Mouse (Mus musculus): Measurements from ENCODE around the gene Nhlrc4. TPM values are rescaled to one million over a fixed set of nuclear protein-coding genes. Genes with fewer than 3 reads are reported as not detected.

Nhlrc4 gene
- polyA plus RNA-seq, 1 experiment: 4.7 TPM

- H3K4me1 ChIP-seq (ENCODE audit: control insufficient read depth, insufficient read depth, insufficient read length): no peaks in the 10 kb centered on the region
- no peak overlapping the region for H3K4me3 ChIP-seq (ENCODE audit: extremely low read depth, insufficient read depth, insufficient read length)
- H3K27me3 ChIP-seq (ENCODE audit: control insufficient read depth, insufficient read depth, low read length): no peaks in the 10 kb centered on the region
- peaks cover 9% of the 10 kb centered on the region for H3K36me3 ChIP-seq (ENCODE audit: control insufficient read depth, insufficient read depth, low read length)
- TF ChIP-seq POLR2A (IDR thresholded peaks at IDR 0.05; ENCODE audit: low read depth, low read length): no peak
- TF ChIP-seq CTCF (IDR thresholded peaks at IDR 0.05; ENCODE audit: extremely low read depth, insufficient read depth, insufficient read length, insufficient replicate concordance): no peak
- H3K27ac ChIP-seq (ENCODE audit: insufficient read depth, low read length): no peak overlapping the region
- WGBS: 96% methylated on average over 11 of the region's 11 CpGs
- DNase-seq (ENCODE audit: low read depth in 1 of 2, low spot score in 2 of 2): no peak
Observed at GRCm38 (mm10) chr17:25958771-25959494, 14.2 kb upstream of the Nhlrc4 start.

GRCm38 (mm10) chr17:25957586-25958051 is 12.9 kb upstream of the Nhlrc4 start:
- Histone ChIP-seq H3K4me3 (ENCODE audit: extremely low read depth, insufficient read depth, insufficient read length) (no peak overlapping the region), H3K4me1 (ENCODE audit: control insufficient read depth, insufficient read depth, insufficient read length) (no peaks in the 10 kb centered on the region), H3K27ac (ENCODE audit: insufficient read depth, low read length) (no peak overlapping the region), H3K36me3 (ENCODE audit: control insufficient read depth, insufficient read depth, low read length) (peaks cover 9% of the 10 kb centered on the region), H3K27me3 (ENCODE audit: control insufficient read depth, insufficient read depth, low read length) (no peaks in the 10 kb centered on the region)
- TF ChIP-seq CTCF (IDR thresholded peaks at IDR 0.05; ENCODE audit: extremely low read depth, insufficient read depth, insufficient read length, insufficient replicate concordance): no peak
- TF ChIP-seq POLR2A (IDR thresholded peaks at IDR 0.05; ENCODE audit: low read depth, low read length): no peak
- WGBS: 95% methylated on average over 14 of the region's 14 CpGs
- DNase-seq (ENCODE audit: low read depth in 1 of 2, low spot score in 2 of 2): no peak

GRCm38 (mm10) chr17:25956631-25957030 is 11.9 kb upstream of the Nhlrc4 start:
- peaks cover 6% of the 10 kb centered on the region for H3K27me3 ChIP-seq (ENCODE audit: control insufficient read depth, insufficient read depth, low read length)
- WGBS: 92% methylated on average over 7 of the region's 7 CpGs
- H3K4me3 ChIP-seq (ENCODE audit: extremely low read depth, insufficient read depth, insufficient read length): no peak overlapping the region
- H3K4me1 ChIP-seq (ENCODE audit: control insufficient read depth, insufficient read depth, insufficient read length): peaks cover 3% of the 10 kb centered on the region; the same call in 1 of the 2 replicates
- no peak overlapping the region for H3K27ac ChIP-seq (ENCODE audit: insufficient read depth, low read length)
- peaks cover 9% of the 10 kb centered on the region for H3K36me3 ChIP-seq (ENCODE audit: control insufficient read depth, insufficient read depth, low read length)
- TF ChIP-seq CTCF (IDR thresholded peaks at IDR 0.05; ENCODE audit: extremely low read depth, insufficient read depth, insufficient read length, insufficient replicate concordance): no peak
- no peak for TF ChIP-seq POLR2A (IDR thresholded peaks at IDR 0.05; ENCODE audit: low read depth, low read length)
- no peak for DNase-seq (ENCODE audit: low read depth in 1 of 2, low spot score in 2 of 2)

GRCm38 (mm10) chr17:25956201-25956600 is 11.4 kb upstream of the Nhlrc4 start:
- Histone ChIP-seq H3K27me3 (ENCODE audit: control insufficient read depth, insufficient read depth, low read length) (peaks cover 10% of the 10 kb centered on the region), H3K4me3 (ENCODE audit: extremely low read depth, insufficient read depth, insufficient read length) (no peak overlapping the region), H3K27ac (ENCODE audit: insufficient read depth, low read length) (no peak overlapping the region), H3K36me3 (ENCODE audit: control insufficient read depth, insufficient read depth, low read length) (peaks cover 7% of the 10 kb centered on the region), H3K4me1 (ENCODE audit: control insufficient read depth, insufficient read depth, insufficient read length) (peaks cover 4% of the 10 kb centered on the region; the same call in 1 of the 2 replicates)
- TF ChIP-seq POLR2A (IDR thresholded peaks at IDR 0.05; ENCODE audit: low read depth, low read length): no peak
- no peak for TF ChIP-seq CTCF (IDR thresholded peaks at IDR 0.05; ENCODE audit: extremely low read depth, insufficient read depth, insufficient read length, insufficient replicate concordance)
- no peak for DNase-seq (ENCODE audit: low read depth in 1 of 2, low spot score in 2 of 2)
- 82% methylated on average over 7 of the region's 7 CpGs for WGBS

GRCm38 (mm10) chr17:25955736-25956135 is 11.0 kb upstream of the Nhlrc4 start:
- 54% methylated on average over 3 of the region's 3 CpGs for WGBS
- DNase-seq (ENCODE audit: low read depth in 1 of 2, low spot score in 2 of 2): no peak
- Histone ChIP-seq H3K4me3 (ENCODE audit: extremely low read depth, insufficient read depth, insufficient read length) (no peak overlapping the region), H3K27me3 (ENCODE audit: control insufficient read depth, insufficient read depth, low read length) (peaks cover 12% of the 10 kb centered on the region), H3K4me1 (ENCODE audit: control insufficient read depth, insufficient read depth, insufficient read length) (peaks cover 4% of the 10 kb centered on the region; the same call in 1 of the 2 replicates), H3K36me3 (ENCODE audit: control insufficient read depth, insufficient read depth, low read length) (peaks cover 7% of the 10 kb centered on the region), H3K27ac (ENCODE audit: insufficient read depth, low read length) (no peak overlapping the region)
- TF ChIP-seq CTCF (IDR thresholded peaks at IDR 0.05; ENCODE audit: extremely low read depth, insufficient read depth, insufficient read length, insufficient replicate concordance) (no peak), POLR2A (IDR thresholded peaks at IDR 0.05; ENCODE audit: low read depth, low read length) (no peak)

- WGBS: 91% methylated on average over 2 of the region's 2 CpGs
- Histone ChIP-seq H3K36me3 (ENCODE audit: control insufficient read depth, insufficient read depth, low read length) (no peaks in the 10 kb centered on the region; the same call in 1 of the 2 replicates), H3K4me3 (ENCODE audit: extremely low read depth, insufficient read depth, insufficient read length) (no peak overlapping the region), H3K27ac (ENCODE audit: insufficient read depth, low read length) (no peak overlapping the region), H3K4me1 (ENCODE audit: control insufficient read depth, insufficient read depth, insufficient read length) (peaks cover 4% of the 10 kb centered on the region; the same call in 1 of the 2 replicates), H3K27me3 (ENCODE audit: control insufficient read depth, insufficient read depth, low read length) (peaks cover 12% of the 10 kb centered on the region)
- no peak for TF ChIP-seq CTCF (IDR thresholded peaks at IDR 0.05; ENCODE audit: extremely low read depth, insufficient read depth, insufficient read length, insufficient replicate concordance)
- no peak for TF ChIP-seq POLR2A (IDR thresholded peaks at IDR 0.05; ENCODE audit: low read depth, low read length)
- no peak for DNase-seq (ENCODE audit: low read depth in 1 of 2, low spot score in 2 of 2)
Observed at GRCm38 (mm10) chr17:25954671-25955070, 9.9 kb upstream of the Nhlrc4 start.

GRCm38 (mm10) chr17:25953161-25953560 is 8.4 kb upstream of the Nhlrc4 start:
- WGBS: 91% methylated on average over 5 of the region's 5 CpGs
- peaks cover 12% of the 10 kb centered on the region for H3K27me3 ChIP-seq (ENCODE audit: control insufficient read depth, insufficient read depth, low read length)
- TF ChIP-seq POLR2A (IDR thresholded peaks at IDR 0.05; ENCODE audit: low read depth, low read length) (no peak), CTCF (IDR thresholded peaks at IDR 0.05; ENCODE audit: extremely low read depth, insufficient read depth, insufficient read length, insufficient replicate concordance) (no peak)
- DNase-seq (ENCODE audit: low read depth in 1 of 2, low spot score in 2 of 2): no peak
- no peaks in the 10 kb centered on the region for H3K36me3 ChIP-seq (ENCODE audit: control insufficient read depth, insufficient read depth, low read length)
- H3K27ac ChIP-seq (ENCODE audit: insufficient read depth, low read length): no peak overlapping the region
- peaks cover 4% of the 10 kb centered on the region; the same call in 1 of the 2 replicates for H3K4me1 ChIP-seq (ENCODE audit: control insufficient read depth, insufficient read depth, insufficient read length)
- no peak overlapping the region for H3K4me3 ChIP-seq (ENCODE audit: extremely low read depth, insufficient read depth, insufficient read length)
